Mouse (Mus musculus): Measurements from ENCODE around the gene Acp2.
A peak's percentile ranks its signal among the peaks of the same experiment; 100 is the strongest.

Gene Acp2

GRCm38 (mm10) chr2:91202222-91202971 lies at the start of gene Acp2, which contains the start of gene Nr1h3:
TSS of gene Acp2 (plus strand) at chr2:91202885.
TSS of gene Nr1h3 (minus strand) at chr2:91202834.
- DNase-seq (ENCODE audit: low read depth, low spot score): peak; percentile 98

GRCm38 (mm10) chr2:91152885-91153377 lies 49.8 kb upstream of the Acp2 start:
- no peak for DNase-seq (ENCODE audit: low read depth, low spot score)

DNA sequence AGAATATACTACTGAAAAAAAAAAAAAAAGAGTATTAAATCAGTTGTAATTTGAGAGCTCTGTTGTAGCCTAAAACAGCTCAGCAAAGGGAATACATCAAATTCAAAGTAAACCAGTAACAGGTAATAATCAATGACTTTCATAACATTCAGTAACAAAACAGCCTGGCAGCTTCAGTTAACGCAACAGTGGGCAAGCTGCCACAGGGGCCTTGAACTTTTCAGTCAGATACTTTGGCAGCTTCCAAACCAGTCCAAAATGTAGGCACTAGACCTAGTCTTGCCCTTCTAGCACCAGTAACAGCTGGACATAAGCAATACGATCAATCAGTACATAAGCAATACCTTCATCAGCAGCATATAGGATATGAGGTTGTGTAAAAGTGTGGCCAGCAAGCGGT lies 48.6 kb upstream of the Acp2 start:
- no peak for DNase-seq (ENCODE audit: low read depth, low spot score)

GRCm38 (mm10) chr2:91157002-91157752 lies 45.5 kb upstream of the Acp2 start:
- DNase-seq (ENCODE audit: low read depth, low spot score): no peak

DNA sequence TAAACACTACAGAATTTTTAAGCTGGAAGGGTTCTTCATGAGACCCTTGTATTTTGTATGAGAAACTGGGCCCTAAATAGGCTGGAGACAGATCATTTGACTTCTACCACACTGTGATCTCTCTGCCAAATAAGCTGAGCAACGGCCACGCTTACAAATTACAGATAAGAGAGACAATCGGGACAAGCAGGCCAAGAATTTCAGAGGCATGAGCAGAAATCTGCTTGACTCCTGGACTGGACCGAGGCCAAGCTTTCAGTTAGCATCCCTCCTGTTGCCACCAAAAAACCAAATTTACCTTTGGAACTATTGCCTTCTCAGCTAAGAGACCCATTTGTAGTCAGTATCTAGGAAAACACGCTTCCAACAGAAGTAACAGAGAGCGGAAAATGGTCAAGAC lies 42.1 kb upstream of the Acp2 start:
- DNase-seq (ENCODE audit: low read depth, low spot score): no peak

- DNase-seq (ENCODE audit: low read depth, low spot score): no peak
These were observed 39.7 kb upstream of the Acp2 start for GRCm38 (mm10) chr2:91162952-91163351.

GRCm38 (mm10) chr2:91163532-91163931 lies 39.2 kb upstream of the Acp2 start:
- DNase-seq (ENCODE audit: low read depth, low spot score): no peak

GRCm38 (mm10) chr2:91164991-91165390 lies 37.7 kb upstream of the Acp2 start:
- no peak for DNase-seq (ENCODE audit: low read depth, low spot score)

DNA sequence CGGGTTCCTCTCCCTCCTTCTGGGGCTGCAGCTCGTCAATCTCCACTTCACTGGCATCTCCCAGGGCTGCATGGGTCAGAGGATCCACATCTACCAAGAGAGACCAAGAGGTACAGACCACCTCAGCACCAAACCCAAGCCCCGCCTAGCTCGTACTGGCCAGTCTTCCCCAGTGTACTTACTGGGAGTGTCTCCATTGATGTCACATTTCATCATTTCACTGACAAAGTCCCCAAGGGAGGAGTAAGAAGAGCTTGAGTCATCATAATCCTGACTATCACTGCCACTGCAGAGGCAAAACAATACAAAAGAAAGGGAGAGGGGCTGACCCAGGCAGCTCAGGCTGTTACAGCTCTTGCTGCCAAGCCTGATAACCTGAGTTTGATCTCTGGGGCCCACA lies 35.1 kb upstream of the Acp2 start:
- DNase-seq (ENCODE audit: low read depth, low spot score): no peak

GRCm38 (mm10) chr2:91169587-91170322 lies 32.9 kb upstream of the Acp2 start:
- no peak for DNase-seq (ENCODE audit: low read depth, low spot score)

DNA sequence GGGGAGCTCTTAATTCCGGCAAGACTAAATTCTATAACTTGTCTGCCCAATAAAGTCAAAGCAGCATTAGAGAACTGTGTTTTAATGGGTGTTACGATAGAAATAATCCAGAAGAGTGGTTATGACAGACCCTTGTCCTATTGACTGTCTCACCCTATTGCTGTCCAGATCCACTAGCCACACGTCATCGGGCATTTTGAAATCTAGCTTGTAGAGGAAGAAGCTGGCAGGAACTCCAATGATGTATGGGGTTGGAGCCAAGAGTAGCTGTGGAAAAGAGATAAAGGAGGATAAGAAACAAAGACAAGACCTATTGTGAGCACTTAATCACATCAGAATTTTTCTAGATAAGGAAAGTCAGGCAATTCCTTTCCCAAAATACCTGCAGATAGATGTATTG lies 27.2 kb upstream of the Acp2 start:
- DNase-seq (ENCODE audit: low read depth, low spot score): no peak

GRCm38 (mm10) chr2:91176234-91176633 lies 26.5 kb upstream of the Acp2 start:
- no peak for DNase-seq (ENCODE audit: low read depth, low spot score)

- no peak for DNase-seq (ENCODE audit: low read depth, low spot score)
These were observed 22.9 kb upstream of the Acp2 start for GRCm38 (mm10) chr2:91179825-91180224.

DNA sequence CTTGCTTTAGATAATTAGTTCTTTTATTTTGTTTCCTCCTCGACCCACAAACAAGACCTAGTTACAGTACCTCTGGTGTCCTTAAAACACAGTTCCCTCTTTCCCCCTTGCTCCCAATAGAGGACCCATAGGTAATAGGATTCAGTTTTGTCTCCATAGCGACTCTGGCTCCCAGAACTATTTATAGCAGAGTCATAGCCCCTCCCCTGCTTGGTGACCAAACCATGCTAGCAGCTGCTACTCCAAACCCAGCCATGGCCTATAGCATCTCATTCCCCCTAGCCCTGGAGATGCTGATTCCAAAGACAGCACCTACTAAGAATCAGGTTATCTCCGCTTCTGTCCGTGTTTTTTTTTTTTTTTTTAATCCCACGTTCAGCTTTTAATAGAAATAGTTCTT lies 22.0 kb upstream of the Acp2 start:
- DNase-seq (ENCODE audit: low read depth, low spot score): no peak

- no peak for DNase-seq (ENCODE audit: low read depth, low spot score)
These were observed 20.7 kb upstream of the Acp2 start for GRCm38 (mm10) chr2:91182016-91182404.

DNA sequence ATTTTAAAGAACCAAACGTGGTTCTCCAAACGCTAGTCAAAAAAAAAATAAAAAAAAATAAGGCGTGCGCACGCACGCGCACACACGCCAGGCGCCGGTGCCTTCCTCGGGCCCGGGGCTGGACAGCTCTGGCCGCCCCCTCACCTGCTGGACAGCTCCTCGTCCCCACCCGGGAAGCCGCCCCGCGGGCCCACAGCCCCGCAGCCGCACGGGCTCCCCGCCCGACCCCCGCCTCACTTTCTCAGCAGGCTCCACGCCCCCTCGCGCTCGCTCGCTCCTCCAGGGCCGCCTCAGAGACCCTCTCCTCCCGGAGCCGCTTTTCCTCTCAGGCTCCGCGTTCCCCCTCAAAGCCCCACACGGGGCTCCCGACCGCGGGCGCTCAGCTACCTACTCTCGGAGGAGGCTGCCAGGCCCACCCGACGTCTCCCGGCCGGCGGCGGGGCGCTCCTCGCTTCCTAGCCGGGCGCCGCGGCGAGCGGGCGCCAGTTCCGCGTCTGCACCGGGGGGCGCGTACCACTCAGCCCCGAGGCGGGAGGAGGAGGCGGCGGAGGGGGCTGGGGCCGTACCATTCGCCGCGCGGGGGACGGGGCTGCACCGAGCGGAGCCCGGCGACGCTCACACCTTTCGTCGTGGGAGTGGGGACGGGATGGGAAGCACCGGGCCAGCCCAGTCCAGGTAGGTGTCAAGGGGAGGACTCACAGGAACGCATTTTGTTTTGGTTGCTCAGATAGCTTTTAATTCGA lies 20.1 kb upstream of the Acp2 start:
- peak; percentile 94 for DNase-seq (ENCODE audit: low read depth, low spot score)

DNA sequence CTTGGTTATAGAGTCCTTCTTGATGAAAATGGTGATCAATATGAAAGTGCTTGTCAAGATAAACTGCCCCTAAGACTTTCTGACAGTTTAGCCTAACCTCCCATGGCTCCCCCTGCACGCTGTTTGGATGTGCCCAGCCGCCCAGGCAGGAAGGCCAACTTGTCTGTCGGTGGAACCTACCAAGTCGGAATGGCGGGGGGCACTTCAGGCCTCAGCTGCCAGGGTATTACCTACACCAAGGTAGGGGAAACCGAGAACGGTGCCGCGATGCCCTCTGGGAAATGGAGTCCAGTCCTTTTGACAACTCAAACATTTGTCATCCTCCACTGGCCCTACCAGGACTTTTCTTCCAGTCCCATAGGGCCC lies 19.6 kb upstream of the Acp2 start:
- peak; percentile 99 for DNase-seq (ENCODE audit: low read depth, low spot score)

DNA sequence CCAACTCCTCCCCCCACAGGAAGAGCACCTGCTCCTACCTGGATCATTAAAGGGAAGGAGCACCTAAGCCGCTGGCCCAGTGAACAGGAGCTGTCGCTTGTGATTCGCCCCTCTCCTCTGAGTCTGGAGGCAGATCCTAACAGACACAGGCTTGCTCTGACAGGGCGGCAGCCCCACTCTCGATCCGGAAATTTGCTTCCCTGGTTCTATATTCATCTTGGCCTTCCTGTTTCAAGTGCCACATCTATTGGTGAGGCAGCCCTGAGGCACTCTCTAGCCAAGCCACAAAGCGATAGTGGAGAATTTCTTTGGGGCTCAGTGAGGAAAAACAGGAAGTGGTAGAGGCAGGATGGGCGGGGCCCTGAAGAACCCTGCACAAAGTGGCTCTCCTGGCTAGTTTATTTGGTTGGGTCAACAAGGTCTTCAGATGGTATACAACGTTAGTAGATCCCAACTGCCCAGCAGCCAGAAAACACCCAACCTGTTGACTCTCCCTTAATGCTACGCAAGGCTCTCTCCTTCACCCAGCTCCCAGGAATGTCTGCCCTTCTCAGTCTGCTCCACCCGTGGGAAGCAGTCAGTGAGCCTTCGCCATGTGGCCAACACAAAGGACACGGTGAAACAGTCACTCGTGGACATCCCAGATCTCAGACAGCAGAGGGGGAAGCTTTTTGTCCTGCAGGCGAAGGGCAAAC lies 18.8 kb upstream of the Acp2 start, which contains the start of gene Madd:
Gene Madd, minus strand, starts transcription at position 127 of the 695 bp plus-strand sequence.
- peak; percentile 56 for DNase-seq (ENCODE audit: low read depth, low spot score)

- no peak for DNase-seq (ENCODE audit: low read depth, low spot score)
These were observed 16.5 kb upstream of the Acp2 start for GRCm38 (mm10) chr2:91186208-91186607.

DNA sequence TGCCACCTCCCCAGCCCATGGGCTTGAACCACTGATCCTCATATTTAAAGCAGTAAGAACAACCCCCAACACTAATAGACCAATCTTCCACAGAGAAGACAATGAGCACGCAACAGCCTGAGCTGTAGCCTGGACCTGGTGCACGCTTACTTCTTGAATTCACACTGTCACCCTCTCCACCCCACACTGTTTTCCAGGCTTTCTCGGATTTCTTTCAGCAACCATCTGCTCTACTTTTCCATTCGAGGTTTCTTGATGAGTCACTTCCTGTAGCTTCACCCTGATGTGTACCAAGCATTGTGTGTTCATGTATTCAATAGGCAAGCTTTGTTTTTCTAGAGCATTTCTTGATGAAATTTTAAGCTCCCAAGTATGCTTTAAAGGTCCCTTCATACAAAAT lies 15.3 kb upstream of the Acp2 start:
- DNase-seq (ENCODE audit: low read depth, low spot score): no peak

DNA sequence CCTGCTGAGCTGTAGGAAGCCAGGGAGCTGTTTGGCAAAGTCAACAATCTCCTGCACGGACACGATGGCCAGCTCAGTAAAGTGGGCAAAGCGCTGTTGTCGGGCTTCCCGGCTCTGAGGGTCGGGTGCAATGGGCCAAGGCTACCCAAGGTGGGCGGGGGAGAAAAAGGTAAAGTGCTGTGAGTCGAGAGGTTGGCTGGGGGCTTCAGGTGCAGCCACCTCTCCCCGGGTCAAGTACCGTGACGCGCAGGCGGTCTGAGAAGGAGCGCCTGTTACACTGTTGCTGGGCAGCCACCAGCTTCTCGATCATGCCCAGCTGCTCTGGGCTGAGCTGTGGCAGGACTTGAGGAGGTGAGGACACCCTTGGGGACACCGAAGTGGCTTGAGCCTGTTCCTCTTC lies 12.2 kb upstream of the Acp2 start:
- DNase-seq (ENCODE audit: low read depth, low spot score): no peak
